10 mouse cellular contexts compared by ENCODE assay signal in the genomic region with DNA sequence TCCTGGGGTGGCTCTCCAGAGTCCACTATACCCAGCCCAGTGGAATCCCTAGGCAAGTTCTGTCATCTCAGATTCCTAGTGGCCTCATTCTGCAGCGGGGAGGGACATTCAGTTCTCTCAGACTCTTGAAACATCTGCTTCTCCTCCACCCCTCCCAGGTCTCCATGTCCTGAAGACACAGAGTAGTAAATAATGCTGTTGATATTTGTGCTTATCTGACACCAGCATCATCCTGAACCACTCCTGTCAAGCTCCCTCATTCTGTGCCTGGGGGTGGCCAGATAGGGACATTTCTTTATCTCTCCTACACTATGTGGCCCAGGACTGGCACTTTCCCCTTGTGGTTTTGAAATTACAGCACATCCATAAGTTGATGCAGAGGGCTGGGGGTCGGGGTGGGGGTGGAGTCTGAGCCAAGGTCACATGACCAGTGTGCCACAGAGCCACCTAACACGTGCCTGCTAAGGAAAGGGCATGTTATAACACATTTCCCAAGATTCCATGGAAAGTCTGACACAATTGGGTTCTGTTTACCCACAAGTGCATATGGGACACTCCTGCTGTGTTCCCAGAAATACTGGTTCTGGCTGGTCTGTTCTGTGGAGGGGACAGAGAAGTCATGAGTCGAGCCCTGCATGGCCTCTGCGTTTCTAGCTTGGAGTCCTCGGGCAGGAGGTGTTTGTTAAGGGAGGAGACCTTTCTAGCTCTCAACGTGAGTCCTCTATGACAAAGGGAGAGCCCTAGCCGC. TPM values are rescaled to one million over a fixed set of nuclear protein-coding genes. Genes with fewer than 3 reads are reported as not detected.
A peak's percentile ranks its signal among the peaks of the same experiment; 100 is the strongest.
DNase-seq lines count a peak whose midpoint lies in the region; ATAC-seq and TF ChIP-seq lines count a peak whose summit lies in the region.
"Had no signal": no experiment of that assay in that cellular context is flagged by ENCODE, and none has a peak within 500 bp of the region (broad histone marks: within the 10 kb centered on the region; RNA-seq: fewer than 3 reads in every experiment).

No protein-coding gene starts in this region.

- H3K9ac ChIP-seq in hindbrain, embryonic 12.5 days = no peak overlapping the region
- no peak overlapping the region for H3K9ac ChIP-seq in embryonic facial prominence, embryonic 13.5 days
- H3K9ac ChIP-seq in liver, embryonic 14.5 days (replicated peaks) = peak overlapping the region; percentile 3

- H3K27ac ChIP-seq in hindbrain, embryonic 10.5 days = peak overlapping the region; percentile 62
- H3K27ac ChIP-seq in hindbrain, embryonic 12.5 days = no peak overlapping the region
- peak overlapping the region; percentile 18; the same call in 1 of the 2 replicates for H3K27ac ChIP-seq in embryonic facial prominence, embryonic 13.5 days
- H3K27ac ChIP-seq in liver, embryonic 14.5 days = peak overlapping the region; percentile 92

- peak; percentile 97 for TF ChIP-seq EP300 in liver, embryonic 14.5 days (IDR thresholded peaks at IDR 0.05; ENCODE audit: low read depth)

- peaks cover 65% of the 10 kb centered on the region for H3K4me1 ChIP-seq in hindbrain, embryonic 10.5 days (replicated peaks)
- H3K4me1 ChIP-seq in hindbrain, embryonic 12.5 days = peaks cover 39% of the 10 kb centered on the region
- H3K4me1 ChIP-seq in G1E (ENCODE audit: insufficient read depth, low read depth, low read length) = peaks cover 62% of the 10 kb centered on the region
- H3K4me1 ChIP-seq in embryonic facial prominence, embryonic 13.5 days = peaks cover 69% of the 10 kb centered on the region
- H3K4me1 ChIP-seq in liver, embryonic 14.5 days (replicated peaks; ENCODE audit: control insufficient read depth in 2 of 2, insufficient read depth in 2 of 2, low read length in 1 of 2) = peaks cover 27 to 46% of the 10 kb centered on the region in 2 experiments

- no peak for ATAC-seq in hindbrain, embryonic 12.5 days (ENCODE audit: low FRiP score)
- ATAC-seq in G1E (ENCODE audit: extremely low read depth, insufficient number of reproducible peaks, low FRiP score, poor library complexity, severe bottlenecking) = peak; percentile 96
- ATAC-seq in embryonic facial prominence, embryonic 13.5 days (ENCODE audit: insufficient number of reproducible peaks, insufficient read depth, low FRiP score, low TSS enrichment, low read depth) = no peak
- peak; percentile 97 for ATAC-seq in liver, embryonic 14.5 days (ENCODE audit: insufficient read depth)

- TF ChIP-seq CTCF in G1E (IDR thresholded peaks at IDR 0.05; ENCODE audit: low read depth, low read length) = no peak
- TF ChIP-seq CTCF in liver, embryonic 14.5 days (IDR thresholded peaks at IDR 0.05; ENCODE audit: low read depth) = peak; percentile 31

- no peak for DNase-seq in hindbrain, embryonic 10.5 days (ENCODE audit: low spot score)
- peak; percentile 77 for DNase-seq in G1E (ENCODE audit: low spot score)
- DNase-seq in liver, embryonic 14.5 days (ENCODE audit: low read depth in 3 of 3, low spot score in 3 of 3) = peak; percentile 83 to 91 (median 84)
- no peak for DNase-seq in thymus, postnatal 36 days
- DNase-seq in layer of hippocampus, postnatal 36 days = no peak
- no peak for DNase-seq in frontal cortex, postnatal 14 days (ENCODE audit: low spot score in 2 of 2)
- DNase-seq: kidney, adult 18-20 months had no signal

- H3K4me3 ChIP-seq in hindbrain, embryonic 10.5 days = no peak overlapping the region
- H3K4me3 ChIP-seq in hindbrain, embryonic 12.5 days = no peak overlapping the region
- no peak overlapping the region; the same call in 1 of the 2 replicates for H3K4me3 ChIP-seq in G1E (ENCODE audit: low read depth, low read length)
- no peak overlapping the region for H3K4me3 ChIP-seq in embryonic facial prominence, embryonic 13.5 days
- no peak overlapping the region for H3K4me3 ChIP-seq in liver, embryonic 14.5 days (ENCODE audit: insufficient read depth in 1 of 2, low read depth in 2 of 2, low read length in 2 of 2)
- H3K4me3 ChIP-seq: megakaryocyte, embryonic 14.5 days had no signal

- H3K4me2 ChIP-seq in hindbrain, embryonic 12.5 days (replicated peaks) = no peak overlapping the region
- H3K4me2 ChIP-seq in embryonic facial prominence, embryonic 13.5 days = no peak overlapping the region
- H3K4me2 ChIP-seq in liver, embryonic 14.5 days (ENCODE audit: low read depth) = peak overlapping the region; percentile 42

- no peaks in the 10 kb centered on the region for H3K36me3 ChIP-seq in hindbrain, embryonic 10.5 days
- H3K36me3 ChIP-seq in hindbrain, embryonic 12.5 days = no peaks in the 10 kb centered on the region
- H3K36me3 ChIP-seq in G1E (replicated peaks) = no peaks in the 10 kb centered on the region
- H3K36me3 ChIP-seq in embryonic facial prominence, embryonic 13.5 days = no peaks in the 10 kb centered on the region
- no peaks in the 10 kb centered on the region for H3K36me3 ChIP-seq in liver, embryonic 14.5 days (replicated peaks; ENCODE audit: control insufficient read depth, insufficient read depth, low read depth)

- H3K9me3 ChIP-seq in hindbrain, embryonic 10.5 days = no peaks in the 10 kb centered on the region
- no peaks in the 10 kb centered on the region for H3K9me3 ChIP-seq in hindbrain, embryonic 12.5 days (replicated peaks)
- peaks cover 21% of the 10 kb centered on the region for H3K9me3 ChIP-seq in G1E (replicated peaks)
- no peaks in the 10 kb centered on the region for H3K9me3 ChIP-seq in embryonic facial prominence, embryonic 13.5 days
- no peaks in the 10 kb centered on the region for H3K9me3 ChIP-seq in liver, embryonic 14.5 days (ENCODE audit: control insufficient read depth, low read length)
- H3K9me3 ChIP-seq: megakaryocyte, embryonic 14.5 days had no signal

- 63% methylated on average over 8 of the region's 8 CpGs for WGBS in hindbrain, embryonic 10.5 days
- WGBS in hindbrain, embryonic 12.5 days = 55% methylated on average over 8 of the region's 8 CpGs
- 59% methylated on average over 8 of the region's 8 CpGs for WGBS in embryonic facial prominence, embryonic 13.5 days
- WGBS in liver, embryonic 14.5 days (ENCODE audit: insufficient replicate concordance) = 24% methylated on average over 8 of the region's 8 CpGs

- no peaks in the 10 kb centered on the region for H3K27me3 ChIP-seq in hindbrain, embryonic 10.5 days (ENCODE audit: insufficient read depth, poor library complexity, severe bottlenecking)
- 0 out of 2 replicates have a peak, but pooled peaks cover 2% of the 10 kb centered on the region for H3K27me3 ChIP-seq in hindbrain, embryonic 12.5 days
- peaks cover 20% of the 10 kb centered on the region for H3K27me3 ChIP-seq in G1E (ENCODE audit: insufficient read depth, low read length)
- no peaks in the 10 kb centered on the region for H3K27me3 ChIP-seq in embryonic facial prominence, embryonic 13.5 days
- no peaks in the 10 kb centered on the region for H3K27me3 ChIP-seq in liver, embryonic 14.5 days (ENCODE audit: control insufficient read depth, insufficient read depth, low read length)

RNA-seq across cellular contexts. Expression of a gene that starts 14.4 kb away (rescaled TPM):
- polyA plus RNA-seq in hindbrain, embryonic 10.5 days (2016; fragmentation: Nextera tagmentation; extraction: Ambion mirVana) = 0.06 and 0.31 TPM in 2 replicates
- 0.40 and 0.54 TPM in 2 replicates for polyA plus RNA-seq in hindbrain, embryonic 12.5 days (2016; fragmentation: Nextera tagmentation; extraction: Ambion mirVana)
- not detected in 2 replicates for total RNA-seq in G1E (2014; fragmentation: Nextera tagmentation)
- 0.05 TPM in 1 of 2 replicates, not detected in the other for total RNA-seq in G1E (2017)
- polyA plus RNA-seq in G1E (2012) = not detected in 2 replicates
- 0.40 and 0.42 TPM in 2 replicates for polyA plus RNA-seq in embryonic facial prominence, embryonic 13.5 days (2015; fragmentation: Nextera tagmentation; extraction: Ambion mirVana)
- 0.02 TPM in 1 of 2 replicates, not detected in the other for polyA plus RNA-seq in liver, embryonic 14.5 days (2012; rRNA removed)
- polyA plus RNA-seq in liver, embryonic 14.5 days (2014; fragmentation: Nextera tagmentation; extraction: Ambion mirVana) = 0.04 TPM in 1 of 2 replicates, not detected in the other
- total RNA-seq in layer of hippocampus, postnatal 36 days (2021) = under 1 TPM in 1 of 2 experiments, not detected in 1; 0.27 TPM

RNA-seq across cellular contexts. Expression of a gene that starts 19.4 kb away (rescaled TPM):
- 395 and 442 TPM in 2 replicates for polyA plus RNA-seq in hindbrain, embryonic 10.5 days (2016; fragmentation: Nextera tagmentation; extraction: Ambion mirVana)
- polyA plus RNA-seq in hindbrain, embryonic 12.5 days (2016; fragmentation: Nextera tagmentation; extraction: Ambion mirVana) = 263 and 312 TPM in 2 replicates
- total RNA-seq in G1E (2014; fragmentation: Nextera tagmentation) (28.3 and 42.6 TPM in 2 replicates), G1E (2017) (113 and 123 TPM in 2 replicates)
- 205 and 223 TPM in 2 replicates for polyA plus RNA-seq in G1E (2012)
- 328 and 350 TPM in 2 replicates for polyA plus RNA-seq in embryonic facial prominence, embryonic 13.5 days (2015; fragmentation: Nextera tagmentation; extraction: Ambion mirVana)
- 73.6 and 129 TPM in 2 replicates for polyA plus RNA-seq in liver, embryonic 14.5 days (2012; rRNA removed)
- 204 and 208 TPM in 2 replicates for polyA plus RNA-seq in liver, embryonic 14.5 days (2014; fragmentation: Nextera tagmentation; extraction: Ambion mirVana)
- 100 to 1,000 TPM; 205 to 207 TPM for total RNA-seq in layer of hippocampus, postnatal 36 days (2021)

RNA-seq across cellular contexts. Expression of a gene that starts 51.1 kb away (rescaled TPM):
- 19.0 and 30.0 TPM in 2 replicates for polyA plus RNA-seq in hindbrain, embryonic 10.5 days (2016; fragmentation: Nextera tagmentation; extraction: Ambion mirVana)
- 32.9 and 38.2 TPM in 2 replicates for polyA plus RNA-seq in hindbrain, embryonic 12.5 days (2016; fragmentation: Nextera tagmentation; extraction: Ambion mirVana)
- total RNA-seq in G1E (2014; fragmentation: Nextera tagmentation) (45.5 TPM in 2 replicates), G1E (2017) (23.9 and 29.9 TPM in 2 replicates)
- polyA plus RNA-seq in G1E (2012) = 98.3 and 100 TPM in 2 replicates
- 18.0 and 20.8 TPM in 2 replicates for polyA plus RNA-seq in embryonic facial prominence, embryonic 13.5 days (2015; fragmentation: Nextera tagmentation; extraction: Ambion mirVana)
- 15.5 and 16.4 TPM in 2 replicates for polyA plus RNA-seq in liver, embryonic 14.5 days (2012; rRNA removed)
- 3.1 and 3.7 TPM in 2 replicates for polyA plus RNA-seq in liver, embryonic 14.5 days (2014; fragmentation: Nextera tagmentation; extraction: Ambion mirVana)
- 10 to 100 TPM; 44.5 to 46.8 TPM for total RNA-seq in layer of hippocampus, postnatal 36 days (2021)

Comparison
In these comparisons a context has a peak if more than half of its experiments do, and no peak if none do; other contexts are left out.
1. DNase-seq: peak in G1E (single experiment) and liver, embryonic 14.5 days (3 of 3); none in hindbrain, embryonic 10.5 days (single experiment), thymus, postnatal 36 days (0 of 2), layer of hippocampus, postnatal 36 days (0 of 2) and frontal cortex, postnatal 14 days (0 of 2).
2. ATAC-seq: peak in G1E (single experiment) and liver, embryonic 14.5 days (single experiment); none in hindbrain, embryonic 12.5 days (single experiment) and embryonic facial prominence, embryonic 13.5 days (single experiment).